Mouse (Mus musculus) right cerebral cortex, postnatal 14 days (tissue): ENCODE measurements at regions not wholly inside any gene's neighbourhood (a gene's known extent, or its start where the extent isn't known, plus 50 kb on each side); places are given as distances from the start of the nearest gene placed in this dataset.

Experiments
- DNase-seq: peaks from one replicate; pipeline ENCODE4 v3.0.0; 2022

DNA sequence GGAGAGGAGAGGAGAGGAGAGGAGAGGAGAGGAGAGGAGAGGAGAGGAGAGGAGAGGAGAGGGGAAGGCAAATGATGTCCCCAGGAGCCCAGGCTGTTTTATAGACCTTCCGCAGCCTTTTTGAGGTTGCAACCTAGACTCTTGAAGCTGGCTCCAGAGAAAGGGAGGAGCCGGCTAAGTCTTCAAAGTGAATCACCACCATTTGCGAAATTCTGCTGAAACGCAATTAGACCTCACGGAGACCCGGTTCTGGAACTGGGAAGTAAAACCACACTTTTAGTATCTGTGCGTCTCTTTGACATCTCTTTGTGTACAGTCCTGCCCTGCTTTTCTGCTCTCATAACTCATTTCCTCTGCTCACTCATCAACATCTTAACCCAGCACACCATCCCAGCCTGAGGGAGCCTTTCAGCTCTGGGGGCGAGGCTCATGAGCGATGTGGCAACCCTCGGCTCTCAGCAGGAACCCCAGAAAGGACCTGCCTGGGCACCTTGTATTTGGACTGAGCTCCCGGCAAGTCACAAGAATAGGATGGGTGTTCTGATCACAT, 196.6 kb upstream of the Jarid2 start:
- no peak for DNase-seq

DNA sequence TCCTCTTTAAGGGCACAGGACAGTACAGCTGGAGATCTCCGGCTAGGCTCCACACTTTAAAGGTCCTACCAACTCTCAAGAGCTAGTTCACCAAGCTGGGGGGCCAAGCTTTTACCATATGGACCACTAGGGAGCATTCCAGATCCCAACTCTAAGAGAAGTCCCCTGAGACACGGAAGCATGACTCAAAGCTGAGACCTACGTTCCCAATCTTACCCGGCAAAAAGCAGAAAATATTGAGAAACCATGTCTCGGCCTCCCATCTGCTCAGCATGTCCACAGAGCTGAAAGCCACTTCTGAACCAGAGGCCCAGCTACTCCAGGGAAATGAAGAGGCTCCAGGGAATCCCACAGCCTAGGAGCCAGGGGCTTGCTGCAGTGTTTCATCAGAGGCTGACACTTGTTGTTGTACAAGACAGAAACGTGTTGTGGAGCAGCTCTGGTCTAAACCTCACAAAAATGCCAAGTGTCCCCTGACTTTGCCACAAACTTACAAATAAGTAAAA, 194.6 kb upstream of the Jarid2 start:
- no peak for DNase-seq

DNA sequence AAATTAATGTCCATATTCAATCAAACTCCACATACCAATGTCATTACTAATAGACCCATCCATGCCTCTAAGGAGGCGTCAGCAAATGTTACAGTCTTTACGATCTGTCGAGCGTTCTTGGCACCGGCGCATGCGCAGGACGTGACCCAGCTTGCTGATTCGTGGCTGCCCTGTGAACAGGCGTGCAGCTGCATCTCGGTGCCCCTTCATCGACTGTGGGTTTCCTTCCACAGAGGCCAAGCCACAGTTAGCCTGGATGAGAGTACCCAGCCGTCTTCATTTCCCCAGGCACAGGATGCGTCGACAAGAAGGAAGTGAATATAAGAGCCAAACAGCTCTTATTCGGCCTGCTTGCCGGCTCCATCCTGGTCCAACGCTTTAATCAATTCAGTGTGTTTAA, 193.8 kb upstream of the Jarid2 start:
- no peak for DNase-seq

DNA sequence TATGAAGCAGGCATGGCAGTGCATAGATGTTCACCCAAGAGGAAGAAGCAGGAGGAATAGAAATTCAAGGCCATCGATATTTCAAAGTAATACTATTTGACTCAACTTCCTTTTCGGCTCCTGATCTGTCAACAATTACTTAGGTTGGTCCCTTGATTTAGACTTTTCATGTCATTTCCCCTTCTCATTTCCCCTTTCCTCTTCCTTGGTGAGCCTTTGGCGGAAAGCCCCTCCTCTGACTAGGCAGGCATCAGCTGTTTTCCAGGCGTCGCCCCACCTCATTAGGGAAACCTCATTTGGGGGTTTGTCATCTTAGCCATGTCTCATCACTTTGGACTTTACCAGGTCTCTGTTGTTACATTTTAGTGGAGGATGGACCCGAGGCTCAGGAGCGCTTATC, 191.0 kb upstream of the Jarid2 start:
- no peak for DNase-seq

DNA sequence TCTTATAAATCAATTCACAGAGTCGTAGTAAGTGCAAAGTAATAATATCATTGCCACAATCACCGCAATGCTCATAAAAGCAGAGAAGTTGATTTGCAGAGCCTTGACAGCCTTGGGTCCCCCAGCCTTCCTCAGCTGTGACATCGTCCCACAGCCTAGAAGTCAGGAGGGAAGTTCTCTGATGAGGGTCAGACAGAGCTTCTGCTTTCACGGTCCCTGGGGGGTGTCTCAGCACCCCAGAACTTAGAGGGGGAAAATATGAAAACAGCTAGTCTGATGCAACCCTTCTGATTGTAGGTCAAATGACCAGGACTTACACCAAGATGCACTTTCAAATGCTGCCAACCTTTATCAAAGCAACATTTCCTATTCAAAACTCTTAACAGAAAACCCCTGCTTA, 188.9 kb upstream of the Jarid2 start:
- DNase-seq: no peak

DNA sequence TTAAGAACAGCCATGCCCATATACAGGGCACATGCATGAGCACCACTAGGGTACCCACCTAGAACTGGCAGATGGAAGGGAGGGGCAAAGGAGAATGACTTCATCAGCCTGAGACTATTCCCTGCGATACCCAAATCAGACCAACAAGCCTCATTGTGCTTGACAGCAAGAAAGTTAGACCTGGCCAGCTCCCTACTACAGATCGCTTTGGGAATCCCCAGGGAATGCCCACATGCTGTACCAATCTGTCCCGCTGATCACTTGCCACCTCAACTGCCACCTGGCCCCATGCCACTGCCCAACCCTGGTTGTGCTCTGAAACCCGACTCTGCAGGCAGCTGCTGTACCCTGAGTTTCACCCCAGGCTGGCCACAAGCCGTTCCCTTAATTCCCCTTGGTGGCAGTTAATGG, 188.0 kb upstream of the Jarid2 start:
- no peak for DNase-seq

DNA sequence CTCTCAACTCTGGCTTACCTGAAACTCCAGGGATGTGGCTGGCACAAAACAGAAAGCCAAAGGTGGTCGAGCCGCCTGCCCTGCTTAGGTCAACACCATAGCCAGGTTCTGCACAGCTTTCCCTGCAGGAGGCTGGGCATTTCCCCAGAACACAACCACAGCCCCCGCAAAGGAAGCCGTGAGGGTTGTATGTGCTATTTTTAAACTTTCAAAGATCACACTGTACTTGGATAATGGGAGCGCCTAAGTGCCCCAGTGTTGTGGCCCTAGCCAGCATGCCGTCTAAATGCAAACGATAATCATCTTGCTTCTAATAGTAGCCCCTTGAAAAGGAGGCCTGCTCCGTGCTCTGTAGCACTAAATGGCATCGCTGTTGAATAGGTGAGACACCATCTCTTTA, 184.5 kb upstream of the Jarid2 start:
- no peak for DNase-seq

DNA sequence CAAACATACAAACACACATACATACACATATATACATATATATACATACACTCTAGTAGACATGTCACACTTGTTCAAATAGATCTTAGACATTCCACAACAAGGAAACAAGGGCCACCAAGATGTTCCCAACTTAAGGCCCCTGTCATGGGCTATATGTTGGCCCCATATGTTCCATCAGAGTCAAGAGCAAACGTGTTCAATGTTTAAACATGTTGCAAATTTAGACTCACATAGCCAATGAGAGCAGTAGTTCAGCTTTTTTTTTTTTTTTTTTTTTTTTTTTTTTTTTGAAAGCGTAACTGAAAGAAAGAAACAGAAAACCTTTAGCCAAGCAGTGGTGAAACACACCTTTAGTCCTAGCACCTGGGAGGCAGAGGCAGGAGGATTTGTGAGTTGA, 183.0 kb upstream of the Jarid2 start:
- DNase-seq: no peak

DNA sequence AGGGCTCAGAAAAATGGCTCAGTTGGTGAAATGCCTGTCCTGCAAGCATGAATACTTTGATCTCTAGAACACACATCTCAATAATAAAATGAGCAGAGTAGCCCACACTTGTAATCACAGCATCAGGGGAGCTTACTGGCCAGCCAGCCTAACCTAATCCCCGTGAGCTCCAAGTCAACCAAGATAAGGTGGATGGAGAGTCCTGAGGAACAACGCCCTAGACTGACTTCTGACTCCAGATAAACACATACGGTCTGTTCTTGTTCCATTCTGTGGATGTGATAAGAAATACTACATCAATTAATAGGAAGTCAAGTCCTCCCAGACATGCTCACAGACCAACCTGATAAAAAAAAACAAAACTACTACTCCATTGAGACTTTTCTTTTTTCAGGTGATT, 180.4 kb upstream of the Jarid2 start:
- no peak for DNase-seq

DNA sequence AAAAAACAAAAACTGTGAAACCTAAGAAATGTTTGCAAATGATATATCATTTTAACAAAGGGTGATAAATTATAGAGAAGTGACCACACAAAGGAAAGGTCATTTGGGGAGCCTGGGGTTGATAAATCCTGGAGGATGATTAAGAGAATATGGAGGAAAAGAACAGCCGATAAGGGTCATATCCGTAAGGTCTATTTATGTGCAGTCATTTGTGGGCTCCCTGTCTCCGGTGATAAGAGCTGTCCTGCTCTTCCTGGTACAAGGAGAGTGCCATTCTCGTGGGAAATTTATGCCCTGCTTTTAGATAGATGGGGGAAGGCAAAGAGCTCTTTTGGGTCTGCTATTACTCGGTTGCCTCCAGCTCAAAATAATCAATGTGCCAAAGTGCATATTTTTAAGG, 175.9 kb upstream of the Jarid2 start:
- DNase-seq: no peak

DNA sequence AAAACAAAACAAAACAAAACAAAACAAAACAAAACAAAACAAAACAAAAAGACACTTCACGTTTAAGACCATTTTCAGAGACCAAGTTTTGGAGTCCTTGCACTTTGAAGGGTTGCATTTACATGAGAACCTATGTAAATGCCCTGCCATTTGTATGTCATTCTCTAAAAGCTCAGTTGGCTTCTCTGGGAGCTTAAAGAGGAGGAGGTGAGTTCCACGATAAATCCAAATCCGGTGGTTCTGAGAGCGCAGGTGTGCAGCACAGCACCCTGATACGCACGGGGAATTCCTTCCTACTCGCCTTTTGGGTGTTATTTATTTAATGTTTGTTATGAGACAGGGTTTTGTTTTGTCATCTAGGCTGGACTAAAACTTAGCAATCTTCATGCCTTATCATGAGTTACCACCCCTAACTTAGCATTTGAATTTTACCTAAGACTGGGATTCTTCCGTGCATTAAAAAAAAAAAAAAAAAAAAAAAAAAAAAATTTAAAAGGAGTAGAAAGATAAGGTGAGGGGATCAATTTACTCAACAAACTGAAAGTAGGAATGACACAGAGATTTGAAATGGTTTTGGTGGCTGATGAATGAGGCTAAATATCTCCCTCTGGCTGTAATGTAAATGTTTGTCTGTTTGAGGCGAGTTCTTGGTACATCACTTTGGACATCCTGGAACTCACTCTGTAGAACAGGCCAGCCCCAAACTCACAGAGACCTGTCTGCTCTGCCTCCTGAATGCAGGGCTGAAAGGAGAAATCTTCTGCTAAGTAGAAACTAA, 174.4 kb upstream of the Jarid2 start:
- DNase-seq: no peak

DNA sequence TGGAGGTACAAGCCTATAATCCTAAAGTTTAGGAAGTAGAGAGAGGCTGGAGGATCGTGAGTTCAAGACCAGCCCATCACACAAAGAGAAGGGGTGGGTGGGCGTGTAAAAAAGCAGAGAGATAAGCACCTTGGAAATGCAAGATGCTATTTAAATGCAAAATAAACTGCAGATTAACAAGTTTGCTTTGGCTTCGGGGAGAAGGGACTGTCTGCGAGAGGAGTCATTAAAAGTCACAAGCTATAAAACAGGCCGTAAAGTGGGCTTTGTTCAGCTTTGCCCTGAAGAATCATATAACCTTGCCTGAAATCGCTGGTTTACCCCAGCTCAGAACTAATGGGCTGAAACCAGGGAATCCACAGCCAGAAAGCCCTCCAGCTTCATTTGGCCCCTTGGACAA, 173.3 kb upstream of the Jarid2 start:
- DNase-seq: no peak

DNA sequence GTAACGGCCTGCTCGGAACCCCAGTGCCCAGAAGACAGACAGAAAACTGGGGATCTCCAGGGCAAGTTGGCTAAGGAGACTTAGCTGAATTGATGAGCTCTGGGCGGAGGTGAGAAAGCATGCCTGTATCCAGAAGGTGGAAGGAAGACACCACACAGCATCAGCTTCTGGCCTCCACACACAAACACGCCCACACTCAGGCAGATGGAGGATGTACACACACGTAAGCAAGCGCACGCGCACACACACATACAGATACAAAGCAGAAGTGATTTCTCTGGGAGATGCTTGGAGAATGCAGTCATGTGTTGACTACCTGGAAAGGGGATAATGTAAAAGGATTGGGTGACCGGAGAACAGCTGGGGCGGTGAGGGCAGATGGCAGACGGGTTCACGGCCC, 171.2 kb upstream of the Jarid2 start:
- DNase-seq: peak; percentile 15

DNA sequence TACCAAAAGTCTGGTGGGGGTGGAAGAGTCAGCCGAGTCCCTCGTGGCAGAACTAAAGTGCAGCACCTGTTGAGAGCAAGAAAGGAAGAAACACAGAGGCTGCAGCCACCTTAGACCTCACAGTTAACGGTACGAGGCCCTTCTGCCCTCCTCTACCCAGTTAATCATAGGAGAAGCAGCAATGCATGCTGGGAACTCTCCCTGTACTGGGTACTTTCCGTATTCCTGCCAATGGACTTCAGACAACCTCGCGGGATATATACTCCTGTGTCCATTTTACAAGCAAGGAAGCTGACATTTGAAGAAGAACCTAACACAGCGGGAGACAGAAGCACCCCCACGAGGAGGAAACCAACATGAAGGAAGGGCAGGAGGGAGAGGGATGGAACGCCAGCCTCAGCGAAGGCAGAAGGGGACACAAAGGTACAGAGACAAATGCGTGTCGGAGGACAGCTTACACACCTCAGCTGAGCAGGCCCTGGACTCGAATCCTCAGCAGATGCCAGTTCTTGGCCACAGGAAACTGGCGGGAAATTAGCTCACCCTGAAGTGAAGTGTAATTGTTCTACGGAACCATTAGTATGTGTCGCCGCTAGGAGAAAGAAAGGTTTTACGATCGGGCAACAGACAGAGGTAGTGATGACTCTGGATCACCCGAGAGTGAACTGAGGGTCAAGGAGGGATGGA, 170.6 kb upstream of the Jarid2 start:
- no peak for DNase-seq

DNA sequence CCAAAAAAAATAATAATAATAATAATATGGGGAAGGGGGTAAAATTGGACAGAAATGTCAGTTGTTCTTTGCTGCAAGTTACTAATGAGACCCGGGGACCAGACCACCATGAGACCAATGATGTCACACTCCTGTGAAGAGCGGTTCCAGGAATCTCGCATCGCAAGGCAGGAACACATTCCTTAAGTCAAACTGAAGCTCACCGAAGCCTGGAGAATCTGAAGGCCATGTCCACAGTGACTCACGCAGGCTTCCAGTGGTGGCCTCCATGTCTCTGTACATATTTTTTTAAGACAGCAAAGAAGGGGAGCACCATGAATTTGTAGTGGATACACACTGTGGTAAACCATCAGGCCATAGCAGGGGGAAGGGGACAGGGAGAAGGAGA, 170.1 kb upstream of the Jarid2 start:
- no peak for DNase-seq

DNA sequence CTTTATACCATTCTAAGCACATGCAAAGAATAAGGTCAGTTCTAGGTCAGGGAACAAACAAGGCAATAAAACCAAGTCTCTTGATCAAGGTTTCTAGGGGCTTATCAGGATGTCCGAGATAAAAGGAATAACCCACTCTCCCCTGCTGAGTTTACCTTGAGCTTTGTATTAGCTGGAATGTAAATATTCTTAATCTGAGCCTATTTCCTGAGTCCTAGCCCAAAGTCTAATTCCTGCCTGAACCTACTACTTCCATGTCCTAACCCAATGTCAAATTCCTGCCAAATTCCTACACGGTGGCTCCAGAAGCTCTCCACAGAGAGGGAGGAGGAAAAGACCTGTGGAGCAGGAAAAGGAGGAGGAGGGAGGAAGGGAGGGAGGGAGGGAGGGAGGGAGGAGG, 169.6 kb upstream of the Jarid2 start:
- no peak for DNase-seq

DNA sequence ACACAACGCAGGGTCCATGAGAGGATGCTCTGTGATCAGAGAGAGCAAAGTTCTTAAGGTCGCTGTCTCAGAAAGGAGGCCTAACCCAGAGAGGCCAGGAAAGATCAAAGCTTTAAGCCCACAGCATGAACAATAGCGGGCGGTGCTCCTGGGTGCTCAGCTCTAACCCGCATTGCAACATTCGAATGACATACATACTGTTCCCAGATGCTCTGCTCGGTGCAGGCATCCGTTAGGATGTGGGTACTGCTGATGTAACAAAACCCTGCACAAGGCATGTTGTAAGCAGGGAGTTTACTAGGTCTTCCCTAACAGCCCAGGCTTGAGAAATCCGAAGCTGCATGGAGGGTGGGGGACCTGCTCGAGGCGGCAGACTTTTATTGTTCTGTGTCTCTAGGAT, 164.6 kb upstream of the Jarid2 start:
- DNase-seq: no peak

DNA sequence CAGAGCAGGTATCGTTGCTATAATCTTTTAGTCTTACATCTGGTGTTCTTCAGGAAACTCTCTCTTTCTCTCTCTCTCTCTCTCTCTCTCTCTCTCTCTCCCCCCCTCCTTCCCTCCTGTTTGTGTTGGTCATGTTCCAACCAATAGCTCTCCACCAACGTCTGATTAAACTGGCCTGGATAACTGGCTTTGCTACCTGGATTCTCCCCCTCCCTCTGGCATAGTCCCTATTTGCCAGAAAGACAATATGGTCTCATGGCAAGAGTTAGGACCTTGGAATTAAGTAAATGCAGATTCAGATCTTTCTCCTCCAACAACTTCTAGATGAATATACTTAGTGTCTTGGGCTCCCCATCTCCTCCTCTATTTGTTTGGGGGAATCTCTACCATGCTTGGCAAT, 161.6 kb upstream of the Jarid2 start:
- DNase-seq: no peak

DNA sequence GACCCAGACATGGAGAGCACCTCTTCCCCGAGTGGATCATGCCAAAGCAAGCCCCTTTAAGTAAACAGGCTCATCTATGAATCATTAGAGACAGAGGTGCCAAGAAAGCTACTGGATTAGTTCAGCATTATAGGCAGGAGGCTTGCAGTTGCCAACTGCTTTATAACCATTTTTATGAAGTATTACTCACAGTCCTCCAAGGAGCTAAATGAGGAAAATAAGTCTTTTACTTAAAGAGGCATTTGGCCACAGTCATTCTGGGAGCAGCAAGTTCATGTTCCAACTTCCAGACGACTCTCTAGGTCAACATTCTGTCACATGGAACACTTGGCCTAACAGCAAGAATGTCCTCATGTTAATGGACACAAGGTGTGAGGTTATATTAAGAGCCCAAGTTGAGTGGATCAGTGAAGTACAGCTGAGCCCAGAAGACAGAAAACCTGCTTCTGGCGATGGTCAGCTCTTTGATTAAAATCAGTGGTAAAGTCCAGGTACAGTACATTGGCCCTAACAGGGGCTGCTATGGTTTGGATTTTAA, 160.0 kb upstream of the Jarid2 start:
- DNase-seq: no peak

DNA sequence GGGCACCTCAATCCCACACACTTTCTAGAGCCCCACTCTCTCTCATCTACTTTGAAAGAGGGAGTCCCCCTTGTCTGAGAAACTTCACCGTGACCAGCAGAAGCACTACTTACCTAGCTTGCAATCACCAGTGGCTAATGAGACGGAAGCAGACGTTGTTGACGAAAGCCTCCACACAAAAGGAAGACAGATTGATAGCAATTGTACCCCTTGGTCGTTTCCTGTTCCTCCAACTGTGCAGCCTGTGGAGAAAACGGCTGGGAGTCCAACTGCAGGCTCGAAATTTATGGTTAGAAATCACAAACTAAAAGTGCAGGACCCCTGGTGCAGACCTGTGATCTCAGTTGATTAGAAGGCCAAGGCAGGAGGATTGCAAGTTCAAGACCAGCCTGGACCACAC, 155.8 kb upstream of the Jarid2 start:
- DNase-seq: no peak

DNA sequence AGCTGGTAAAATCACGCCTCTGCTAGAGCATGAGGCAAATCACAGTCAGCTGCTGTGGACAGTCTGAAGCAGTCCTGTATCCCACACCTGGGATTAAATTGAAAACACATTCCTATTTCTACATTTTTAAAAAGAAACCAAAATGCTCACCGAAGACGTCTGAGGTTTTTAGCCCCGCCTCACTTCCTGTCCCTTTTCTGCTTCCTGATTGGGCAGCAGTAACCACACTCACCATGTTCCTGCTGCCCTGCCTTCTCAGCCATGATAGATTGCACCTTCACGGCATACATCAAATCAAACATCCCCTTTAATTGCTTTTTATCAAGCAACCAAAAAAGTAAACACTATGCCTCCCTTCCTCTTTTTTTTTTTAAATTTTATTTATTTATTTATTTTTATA, 150.1 kb upstream of the Jarid2 start:
- no peak for DNase-seq

DNA sequence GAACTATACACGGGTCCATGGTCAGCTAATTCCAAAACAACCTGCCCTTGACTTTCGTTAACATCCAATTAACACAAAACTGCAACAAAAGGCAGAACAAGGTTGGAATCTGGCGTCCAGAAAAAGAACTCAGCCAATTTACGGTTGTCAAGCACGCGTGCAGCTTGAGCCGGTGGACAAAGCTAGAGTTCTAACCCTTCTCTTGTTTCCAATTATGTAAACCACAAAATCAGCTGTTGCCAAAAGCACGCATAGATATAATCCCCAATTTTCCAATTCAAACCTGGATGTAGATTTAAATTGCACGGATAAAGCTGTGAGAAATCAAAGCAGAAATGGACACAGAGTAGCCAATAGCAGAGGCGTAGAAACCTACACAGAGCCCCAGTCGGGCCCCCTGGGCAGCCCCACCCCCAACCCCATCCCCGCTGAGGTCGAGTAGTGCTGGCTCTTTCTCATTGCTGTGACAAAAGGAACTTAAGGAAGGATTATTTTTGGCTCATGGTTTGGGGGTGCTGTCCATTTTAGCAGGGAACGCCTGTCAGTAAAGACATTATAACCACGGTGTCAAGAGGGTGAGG, 149.0 kb upstream of the Jarid2 start:
- DNase-seq: no peak

DNA sequence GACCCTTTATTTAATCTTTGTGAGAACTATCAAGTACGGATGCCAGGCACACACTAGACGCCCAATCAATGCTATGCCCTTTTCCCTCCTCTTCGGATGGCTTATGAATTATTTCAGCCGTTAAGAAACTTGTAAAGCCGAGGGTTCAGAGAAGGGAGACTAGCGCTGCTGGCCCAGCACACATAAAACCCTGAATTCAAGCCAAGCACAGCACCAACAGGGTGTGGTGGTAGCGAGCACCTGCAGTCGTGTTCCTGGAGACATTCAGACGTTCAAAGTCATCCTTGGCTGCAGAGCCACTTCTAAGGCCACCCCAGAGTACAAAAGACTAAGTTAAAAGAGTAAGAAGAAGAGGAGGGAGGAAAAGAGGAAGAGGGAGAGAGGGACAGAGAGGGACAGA, 148.5 kb upstream of the Jarid2 start:
- no peak for DNase-seq
